Mouse (Mus musculus) cerebellum, adult 11-12 months (tissue): ENCODE results near the gene Cib2.

Experiments
- DNase-seq: peaks from one replicate; pipeline ENCODE4 v3.0.0; 2022

The Cib2 gene

DNA sequence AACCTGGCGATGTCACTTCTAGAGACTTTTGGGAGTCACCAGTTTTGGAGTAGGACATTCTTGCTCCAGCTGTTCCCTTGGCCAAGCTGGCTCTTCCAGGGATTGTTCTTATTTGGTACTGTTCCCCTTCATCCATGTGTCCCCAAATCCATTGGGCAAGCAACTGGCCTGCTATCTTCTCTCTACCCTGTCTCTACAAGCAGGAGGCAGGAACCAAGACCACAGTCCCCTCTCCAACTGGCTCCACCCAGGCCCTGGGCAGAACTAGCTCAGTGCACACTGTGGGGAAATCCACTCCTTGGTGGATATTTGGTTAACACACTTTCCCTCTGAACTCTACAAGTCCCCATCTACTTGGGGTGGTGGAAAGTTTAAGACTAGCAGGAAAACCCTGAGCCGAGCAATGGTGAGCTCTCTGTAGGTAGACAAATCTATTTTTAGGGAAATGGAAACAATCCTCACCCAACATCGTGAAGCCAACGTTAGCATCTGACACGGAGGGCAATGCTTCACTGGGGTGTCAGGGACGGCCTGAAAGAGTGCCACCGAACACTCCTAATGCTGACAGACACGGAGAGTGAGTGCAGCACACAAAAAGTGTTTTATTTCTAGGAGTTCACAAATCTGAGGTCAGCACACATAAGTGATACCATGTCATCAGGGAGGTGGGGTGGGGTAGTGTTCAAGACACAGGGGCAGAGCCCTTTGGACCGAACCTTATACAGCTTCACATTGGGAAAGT lies 15.6 kb downstream of the Cib2 start:
- DNase-seq, result no peak

GRCm38 (mm10) chr9:54540801-54541200 lies 19.2 kb downstream of the Cib2 start:
- no peak for DNase-seq

DNA sequence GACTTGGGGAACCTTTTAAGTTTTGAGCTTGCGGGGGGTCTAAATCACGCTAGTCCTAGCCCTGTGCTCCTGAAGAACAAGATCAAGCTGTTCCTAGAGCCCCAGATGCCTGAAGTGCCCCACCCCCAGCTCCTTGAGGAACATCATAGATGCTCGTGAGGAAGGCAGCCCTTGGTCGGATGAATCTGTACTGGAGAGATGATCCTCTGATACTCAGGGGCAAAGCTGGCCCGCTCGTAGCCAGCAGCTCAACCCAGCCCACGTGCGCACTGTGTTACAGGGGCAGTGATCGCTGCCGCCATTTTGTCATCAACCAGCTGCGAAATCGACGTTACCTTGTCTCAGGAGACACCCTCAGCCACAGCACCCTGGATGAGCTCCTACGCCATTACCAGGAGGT lies 21.3 kb downstream of the Cib2 start, which contains the start of gene Sh2d7:
Gene Sh2d7, plus strand, starts transcription at position 301 of the 400 bp plus-strand sequence.
- DNase-seq, result no peak

DNA sequence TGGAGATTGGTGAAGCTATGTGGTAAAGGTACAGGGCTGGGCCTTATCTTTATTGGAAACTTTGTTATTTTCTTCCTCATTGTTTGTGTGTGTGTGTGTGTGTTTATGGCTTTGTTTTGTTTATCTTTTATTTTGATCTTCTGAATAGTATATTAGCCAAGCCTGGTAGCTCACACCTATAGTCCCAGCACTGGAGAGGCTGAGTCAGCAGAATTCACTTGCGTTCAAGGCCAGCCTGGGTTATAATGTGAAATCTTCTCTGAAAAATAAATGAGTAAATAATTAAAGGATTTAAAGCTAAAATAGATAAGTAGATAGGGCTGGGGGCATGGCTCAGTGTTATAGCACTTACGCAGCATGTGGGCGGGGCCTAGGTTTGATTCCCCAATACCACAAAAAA lies 21.8 kb downstream of the Cib2 start:
- no peak for DNase-seq

DNA sequence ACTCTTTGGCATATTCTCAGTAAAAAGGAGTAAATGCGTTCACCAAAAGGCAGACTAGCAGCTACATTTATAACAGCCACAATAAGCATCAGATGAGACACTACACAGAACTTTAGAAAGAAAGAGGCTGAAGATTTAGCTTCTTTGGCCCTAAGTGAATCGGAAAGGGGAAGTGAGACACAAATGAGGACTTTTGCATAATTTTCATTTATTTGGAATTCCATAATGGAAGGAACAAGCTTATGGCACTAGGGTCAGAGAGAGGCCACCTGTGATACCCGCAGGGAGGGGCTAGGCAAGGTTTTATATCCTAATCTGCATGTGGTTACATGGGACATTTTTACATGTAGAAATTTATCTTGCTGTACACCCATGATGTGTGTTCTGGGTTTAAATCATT lies 22.5 kb downstream of the Cib2 start:
- DNase-seq, result no peak

- no peak for DNase-seq
Measured at GRCm38 (mm10) chr9:54537030-54537429, 23.0 kb downstream of the Cib2 start.

DNA sequence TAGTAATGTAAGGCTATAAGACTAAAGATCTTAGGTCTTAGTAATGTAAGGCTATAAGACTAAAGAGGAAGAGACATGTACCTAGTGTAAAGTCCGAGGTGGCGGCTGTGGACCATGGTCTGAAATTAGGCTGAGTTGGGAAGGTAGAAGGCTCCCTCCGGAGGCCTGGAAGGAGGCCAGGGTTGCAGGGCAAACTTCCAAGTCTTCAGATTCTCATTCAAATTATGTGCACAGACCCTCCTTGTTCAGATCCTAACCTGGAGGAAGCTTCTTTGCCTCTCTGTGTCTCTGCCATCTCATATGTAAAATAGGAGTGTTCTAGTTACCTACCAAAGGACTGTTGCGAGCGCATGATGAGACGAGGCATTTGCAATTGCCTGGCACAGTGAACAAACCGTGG lies 23.8 kb downstream of the Cib2 start:
- no peak for DNase-seq

DNA sequence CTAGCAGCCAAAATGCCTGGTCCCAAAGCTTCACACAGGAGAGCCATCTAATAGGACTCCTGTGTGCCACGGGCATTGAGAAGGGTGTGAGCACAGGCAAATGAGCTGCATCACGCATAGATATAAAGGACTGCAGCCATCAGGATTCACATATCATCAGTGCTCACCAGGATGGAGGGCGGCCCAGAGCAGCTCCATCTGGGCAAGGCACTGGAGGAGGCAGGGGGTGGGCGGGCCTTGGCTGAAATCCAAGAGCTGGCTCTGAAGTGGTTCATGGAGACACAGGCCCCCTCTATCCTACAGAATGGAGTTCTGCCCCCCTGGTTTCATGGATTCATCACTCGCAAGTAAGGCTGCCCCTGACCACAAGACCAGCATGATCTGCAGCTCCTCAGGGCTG lies 26.0 kb downstream of the Cib2 start:
- DNase-seq, result peak; percentile 52

DNA sequence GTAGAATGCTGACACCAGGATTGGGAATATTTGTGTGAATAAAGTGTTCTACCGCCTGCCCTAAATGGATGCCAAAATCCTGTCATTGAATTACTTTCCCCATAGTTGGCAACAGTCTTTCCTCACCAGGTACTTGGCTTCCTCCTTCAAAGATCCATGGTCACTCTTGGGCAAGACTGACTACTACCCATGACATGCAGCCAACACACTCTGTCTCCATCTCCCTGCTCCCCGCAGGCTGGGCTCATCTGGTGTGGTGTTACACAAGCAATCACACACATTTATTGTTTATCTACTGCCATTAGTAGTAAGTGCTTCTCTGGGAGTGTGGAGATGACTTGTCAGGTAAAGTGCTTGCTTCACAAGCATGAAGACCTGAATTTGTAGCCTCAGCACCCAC lies 27.1 kb downstream of the Cib2 start:
- DNase-seq, result no peak

GRCm38 (mm10) chr9:54531421-54531820 lies 28.6 kb downstream of the Cib2 start:
- DNase-seq, result no peak

GRCm38 (mm10) chr9:54530836-54531235 lies 29.2 kb downstream of the Cib2 start:
- no peak for DNase-seq

- DNase-seq, result no peak
Measured at GRCm38 (mm10) chr9:54529950-54530349, 30.1 kb downstream of the Cib2 start.

DNA sequence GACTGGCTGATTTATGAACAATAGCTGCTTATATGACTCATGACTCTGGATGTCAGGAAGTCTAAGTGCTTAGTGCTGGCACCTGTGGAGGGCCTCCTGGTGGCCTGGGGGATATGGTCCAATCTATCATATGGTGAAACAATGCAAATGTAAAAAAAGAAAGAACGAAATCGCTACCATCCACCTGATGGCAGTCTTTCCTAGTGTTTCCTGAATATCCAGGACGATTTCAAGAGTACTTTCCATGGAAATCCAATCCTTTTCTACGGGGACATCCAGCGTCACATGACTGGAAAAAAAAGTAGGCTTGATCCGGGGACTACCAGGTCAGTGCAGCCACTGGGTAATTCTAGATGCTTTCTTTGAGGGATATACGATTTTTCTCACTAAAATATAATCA lies 32.3 kb downstream of the Cib2 start:
- DNase-seq, result no peak

- DNase-seq, result no peak
Measured at GRCm38 (mm10) chr9:54520286-54520685, 39.7 kb downstream of the Cib2 start.

- DNase-seq, result no peak
Measured at GRCm38 (mm10) chr9:54518921-54519320, 41.1 kb downstream of the Cib2 start.

GRCm38 (mm10) chr9:54515991-54516390 lies 44.0 kb downstream of the Cib2 start:
- no peak for DNase-seq

- peak; percentile 48 for DNase-seq
Measured at GRCm38 (mm10) chr9:54502873-54503272, 57.1 kb downstream of the Cib2 start.

DNA sequence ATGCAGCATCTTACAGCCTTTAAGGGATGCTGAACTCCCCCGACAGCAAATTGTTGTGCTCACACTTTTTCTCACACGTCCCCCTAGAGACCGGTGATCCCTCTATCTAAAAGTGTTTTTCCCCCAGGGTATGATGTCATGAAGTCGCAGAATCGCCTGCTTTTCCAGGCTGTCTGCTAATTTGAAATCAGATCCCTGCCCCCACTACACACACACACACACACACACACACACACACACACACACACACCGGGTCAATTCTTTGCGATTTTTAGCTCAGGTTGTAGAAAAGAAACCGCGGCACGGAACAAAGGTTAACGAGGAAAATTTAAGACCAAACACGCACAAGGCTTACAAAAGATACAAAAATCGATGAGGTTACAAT lies 57.9 kb downstream of the Cib2 start:
- no peak for DNase-seq

GRCm38 (mm10) chr9:54501453-54502110 lies 58.4 kb downstream of the Cib2 start, which contains the start of gene Dmxl2:
Gene Dmxl2 (minus strand): TSS chr9:54501626.
- peak; percentile 94 for DNase-seq

- DNase-seq, result peak; percentile 82
Measured at GRCm38 (mm10) chr9:54500832-54501452, 59.1 kb downstream of the Cib2 start.

GRCm38 (mm10) chr9:54499791-54500190 lies 60.2 kb downstream of the Cib2 start:
- DNase-seq, result no peak

GRCm38 (mm10) chr9:54499291-54499690 lies 60.7 kb downstream of the Cib2 start:
- DNase-seq, result peak; percentile 47
